In the genomic region with DNA sequence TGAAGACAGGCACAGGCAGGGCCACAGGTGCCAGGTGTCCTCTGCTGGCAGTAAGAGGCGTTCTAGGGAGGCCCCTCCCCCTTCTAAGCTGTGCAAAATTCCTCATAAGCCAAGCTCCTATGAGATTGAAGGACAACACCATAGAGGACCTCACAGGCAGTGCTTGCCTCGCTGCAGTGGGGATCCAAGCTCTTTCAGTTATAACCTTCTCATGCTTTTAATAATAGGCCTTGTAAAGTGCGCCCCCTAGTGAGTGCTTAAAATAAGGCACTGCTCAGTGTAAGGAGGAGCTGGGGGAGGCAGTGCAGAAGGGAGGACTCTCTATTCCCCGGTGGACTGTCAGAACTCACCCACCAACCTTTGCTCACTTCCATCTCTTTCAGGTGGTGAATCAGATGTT, we compare ENCODE assay signal across 8 mouse cellular contexts. TPM values are rescaled to one million over a fixed set of nuclear protein-coding genes. Genes with fewer than 3 reads are reported as not detected.
DNase-seq lines count a peak whose midpoint lies in the region; ATAC-seq and TF ChIP-seq lines count a peak whose summit lies in the region.

No protein-coding gene starts in this region.

- peak overlapping the region; percentile 26; the same call in 1 of the 2 replicates for H3K27ac ChIP-seq in hindbrain, postnatal 0 days

- WGBS in hindbrain, postnatal 0 days: 20% methylated on average over 4 of the region's 4 CpGs

- DNase-seq in NIH3T3 (ENCODE audit: low read depth): peak; percentile 96
- DNase-seq in cerebellum, adult 18-20 months: peak; percentile 84 to 85
- peak; percentile 88 for DNase-seq in forelimb bud, embryonic 11.5 days (ENCODE audit: low read depth, low spot score)
- peak; percentile 91 for DNase-seq in hindbrain, postnatal 0 days (ENCODE audit: low spot score)
- DNase-seq in layer of hippocampus, postnatal 36 days: peak; percentile 59 to 73
- peak; percentile 90 for DNase-seq in lung, postnatal 14 days
- peak; percentile 95 for DNase-seq in retina, embryonic 14.5 days (ENCODE audit: low spot score)
- peak; percentile 77 for DNase-seq in thymus, postnatal 25 days

- no peak overlapping the region for H3K4me2 ChIP-seq in hindbrain, postnatal 0 days (ENCODE audit: low read depth, low read length)

- peak; percentile 82 for ATAC-seq in hindbrain, postnatal 0 days

- no peak overlapping the region for H3K9ac ChIP-seq in hindbrain, postnatal 0 days (replicated peaks; ENCODE audit: low read length)

- H3K9me3 ChIP-seq in hindbrain, postnatal 0 days (ENCODE audit: low read length): no peaks in the 10 kb centered on the region

- no peaks in the 10 kb centered on the region for H3K36me3 ChIP-seq in hindbrain, postnatal 0 days (ENCODE audit: insufficient read depth, low read length)

- no peaks in the 10 kb centered on the region for H3K27me3 ChIP-seq in hindbrain, postnatal 0 days (ENCODE audit: insufficient read depth, low read length)

- peaks cover 5% of the 10 kb centered on the region; the same call in 1 of the 2 replicates for H3K4me1 ChIP-seq in hindbrain, postnatal 0 days (ENCODE audit: insufficient read depth, low read length)

- no peak overlapping the region for H3K4me3 ChIP-seq in hindbrain, postnatal 0 days (ENCODE audit: low read length)

- TF ChIP-seq CTCF in hindbrain, postnatal 0 days (IDR thresholded peaks at IDR 0.05; ENCODE audit: low read depth): peak; percentile 88

RNA-seq across cellular contexts. Expression of a gene that starts 6.1 kb away (rescaled TPM):
- total RNA-seq in hindbrain, postnatal 0 days (2014; rRNA removed): 3.3 and 7.3 TPM in 2 replicates
- polyA plus RNA-seq in hindbrain, postnatal 0 days (2015; fragmentation: Nextera tagmentation; extraction: Ambion mirVana): 2.8 and 3.5 TPM in 2 replicates
- total RNA-seq in layer of hippocampus, postnatal 36 days (2021): 1 to 10 TPM; 1.4 TPM

RNA-seq across cellular contexts. Expression of a gene that starts 8.2 kb away (rescaled TPM):
- total RNA-seq in hindbrain, postnatal 0 days (2014; rRNA removed): 0.32 and 1.1 TPM in 2 replicates
- polyA plus RNA-seq in hindbrain, postnatal 0 days (2015; fragmentation: Nextera tagmentation; extraction: Ambion mirVana): 0.95 and 1.4 TPM in 2 replicates
- total RNA-seq in layer of hippocampus, postnatal 36 days (2021): under 1 TPM; 0.72 to 0.86 TPM

RNA-seq across cellular contexts. Expression of a gene that starts 12.2 kb away (rescaled TPM):
- total RNA-seq in hindbrain, postnatal 0 days (2014; rRNA removed): not detected in 2 replicates
- polyA plus RNA-seq in hindbrain, postnatal 0 days (2015; fragmentation: Nextera tagmentation; extraction: Ambion mirVana): 0.36 and 0.39 TPM in 2 replicates
- total RNA-seq in layer of hippocampus, postnatal 36 days (2021): not detected

RNA-seq across cellular contexts. Expression of a gene that starts 20.1 kb away (rescaled TPM):
- total RNA-seq in hindbrain, postnatal 0 days (2014; rRNA removed): 23.5 and 29.1 TPM in 2 replicates
- polyA plus RNA-seq in hindbrain, postnatal 0 days (2015; fragmentation: Nextera tagmentation; extraction: Ambion mirVana): 25.9 and 26.0 TPM in 2 replicates
- total RNA-seq in layer of hippocampus, postnatal 36 days (2021): 10 to 100 TPM in 1 of 2 experiments, 1 to 10 TPM in 1; 8.2 to 11.1 TPM

RNA-seq across cellular contexts. Expression of a gene that starts 20.1 kb away (rescaled TPM):
- 2.5 and 3.5 TPM in 2 replicates for total RNA-seq in hindbrain, postnatal 0 days (2014; rRNA removed)
- polyA plus RNA-seq in hindbrain, postnatal 0 days (2015; fragmentation: Nextera tagmentation; extraction: Ambion mirVana): 2.1 and 2.2 TPM in 2 replicates
- total RNA-seq in layer of hippocampus, postnatal 36 days (2021): 1 to 10 TPM; 1.4 to 2.1 TPM
